Mouse (Mus musculus) spleen, postnatal 14 days (tissue): ENCODE measurements at regions not wholly inside any gene's neighbourhood (a gene's known extent, or its start where the extent isn't known, plus 50 kb on each side); places are given as distances from the start of the nearest gene placed in this dataset.

ENCODE experiments used
- DNase-seq, 2 experiments: peaks; one replicate each; pipeline ENCODE4 v3.0.0; 2021 to 2022; ENCODE audit warnings: low spot score in 2 of 2

- DNase-seq, result no peak
Observed at GRCm38 (mm10) chr15:31841519-31841918, 239.9 kb downstream of the Fam173b start.

DNA sequence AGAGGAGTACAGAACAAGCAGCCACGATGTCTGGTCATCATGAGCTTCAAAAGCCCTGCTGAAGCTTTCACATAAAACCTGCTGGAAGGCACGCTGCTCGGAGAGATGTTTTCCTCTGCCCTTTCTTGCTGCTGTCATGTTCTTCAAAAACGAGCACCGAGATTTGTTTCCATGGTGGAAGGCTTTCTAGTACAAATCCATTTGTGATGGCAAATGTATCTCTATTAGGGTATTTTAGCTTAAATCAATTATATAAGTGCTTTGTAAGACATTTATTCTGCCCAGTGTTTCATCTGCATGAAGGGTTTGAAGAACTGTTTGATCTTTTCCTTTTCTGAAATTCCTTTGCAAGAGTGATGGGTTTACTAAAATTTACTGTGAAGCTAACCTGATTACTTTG, 253.1 kb downstream of the Fam173b start:
- no peak for DNase-seq

- no peak for DNase-seq
Observed at GRCm38 (mm10) chr15:31855188-31855587, 253.5 kb downstream of the Fam173b start.

GRCm38 (mm10) chr15:31869100-31869499, 267.4 kb downstream of the Fam173b start:
- no peak for DNase-seq

DNA sequence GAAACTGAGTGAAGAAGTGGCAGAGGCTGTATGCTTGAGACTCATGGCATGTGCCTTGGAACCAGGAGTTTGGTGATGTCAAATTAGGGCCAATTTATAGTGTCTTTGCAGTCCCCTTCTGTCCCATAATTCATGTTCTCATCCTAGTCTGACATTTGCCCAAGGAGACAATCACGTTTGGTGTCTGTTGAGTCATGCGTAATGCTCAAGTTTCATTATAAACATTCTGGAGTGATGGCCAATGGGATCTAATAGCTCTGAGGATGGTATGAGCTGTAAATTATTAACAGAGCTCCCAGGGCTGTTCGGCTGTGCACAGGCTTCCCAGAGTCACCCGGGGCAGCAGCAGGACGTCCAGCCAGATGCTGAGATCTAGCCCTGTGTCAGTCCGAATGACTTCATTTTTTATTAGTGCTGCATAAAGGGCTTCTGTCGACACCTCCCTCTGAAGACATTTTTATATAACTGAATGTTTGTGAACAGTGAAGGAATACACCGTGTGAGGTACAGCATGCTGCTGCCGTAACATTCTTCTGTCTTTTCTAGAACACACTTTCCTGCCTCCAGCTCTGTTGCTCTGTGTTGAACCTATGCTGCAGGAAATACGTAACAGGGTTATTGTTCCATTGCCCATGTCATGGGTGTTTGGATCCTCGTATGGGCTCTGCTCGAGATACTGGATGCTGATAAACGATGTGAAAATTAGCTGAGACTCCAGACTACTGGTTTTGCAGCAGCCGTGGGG, 268.2 kb downstream of the Fam173b start:
- DNase-seq, result no peak

DNA sequence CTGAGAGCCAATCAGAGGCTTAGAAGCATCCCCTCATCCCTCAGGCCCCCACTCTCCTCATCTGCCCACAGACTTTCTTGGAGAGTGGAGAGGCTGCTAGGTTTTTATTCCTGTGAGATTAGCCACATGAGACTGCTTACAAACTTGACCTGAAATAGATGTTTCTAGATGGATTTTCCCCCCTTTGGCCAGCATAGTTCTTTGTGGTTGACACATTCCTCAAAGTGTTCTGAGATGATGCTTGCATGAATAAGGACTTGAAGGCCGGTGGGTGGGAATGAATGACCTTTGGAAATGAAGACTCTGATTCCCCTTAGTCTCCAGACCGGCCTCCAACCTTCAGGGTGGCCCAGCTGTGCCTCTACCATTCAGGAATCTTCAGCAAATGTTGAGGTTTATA, 273.8 kb downstream of the Fam173b start:
- DNase-seq, result no peak

DNA sequence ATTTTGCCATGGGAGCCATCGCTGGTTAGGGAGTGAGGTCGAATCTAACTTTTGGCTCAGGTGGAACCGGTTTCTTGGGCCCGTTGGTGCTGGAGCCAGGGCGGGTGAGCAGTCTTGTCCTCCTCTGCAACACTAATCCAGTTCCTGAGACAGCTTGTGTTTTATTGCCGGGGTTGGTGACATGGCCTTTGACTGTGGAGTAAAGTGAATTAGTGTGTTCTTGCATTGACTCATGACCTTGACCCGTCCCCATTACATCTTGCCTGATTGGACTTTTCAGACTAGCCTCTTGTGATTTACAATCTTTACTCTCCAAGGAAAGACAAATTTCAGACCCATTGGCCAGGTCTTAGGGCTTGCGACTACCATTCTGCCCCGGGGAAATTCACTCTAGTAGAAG, 278.8 kb downstream of the Fam173b start:
- no peak for DNase-seq

GRCm38 (mm10) chr15:31882331-31882730, 280.7 kb downstream of the Fam173b start:
- DNase-seq, result no peak

DNA sequence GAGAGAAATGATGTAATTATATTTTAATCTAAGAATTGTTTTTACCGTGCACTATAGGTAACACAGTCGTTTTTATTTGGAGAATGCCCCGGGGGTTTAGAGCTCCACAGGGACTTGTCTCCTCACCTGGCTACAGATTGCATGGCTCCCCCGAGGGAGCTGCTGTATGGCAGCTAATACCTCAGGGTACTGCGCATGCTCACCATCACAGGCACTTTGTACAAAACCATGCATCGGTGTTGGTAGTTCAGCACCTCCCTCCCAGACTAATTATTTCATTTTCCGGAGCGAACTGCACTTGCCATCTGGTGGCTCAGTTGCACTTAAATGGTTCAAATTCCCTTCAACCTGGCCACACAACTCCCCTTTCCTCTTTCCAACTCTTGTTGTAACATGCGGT, 281.9 kb downstream of the Fam173b start:
- DNase-seq, result no peak

DNA sequence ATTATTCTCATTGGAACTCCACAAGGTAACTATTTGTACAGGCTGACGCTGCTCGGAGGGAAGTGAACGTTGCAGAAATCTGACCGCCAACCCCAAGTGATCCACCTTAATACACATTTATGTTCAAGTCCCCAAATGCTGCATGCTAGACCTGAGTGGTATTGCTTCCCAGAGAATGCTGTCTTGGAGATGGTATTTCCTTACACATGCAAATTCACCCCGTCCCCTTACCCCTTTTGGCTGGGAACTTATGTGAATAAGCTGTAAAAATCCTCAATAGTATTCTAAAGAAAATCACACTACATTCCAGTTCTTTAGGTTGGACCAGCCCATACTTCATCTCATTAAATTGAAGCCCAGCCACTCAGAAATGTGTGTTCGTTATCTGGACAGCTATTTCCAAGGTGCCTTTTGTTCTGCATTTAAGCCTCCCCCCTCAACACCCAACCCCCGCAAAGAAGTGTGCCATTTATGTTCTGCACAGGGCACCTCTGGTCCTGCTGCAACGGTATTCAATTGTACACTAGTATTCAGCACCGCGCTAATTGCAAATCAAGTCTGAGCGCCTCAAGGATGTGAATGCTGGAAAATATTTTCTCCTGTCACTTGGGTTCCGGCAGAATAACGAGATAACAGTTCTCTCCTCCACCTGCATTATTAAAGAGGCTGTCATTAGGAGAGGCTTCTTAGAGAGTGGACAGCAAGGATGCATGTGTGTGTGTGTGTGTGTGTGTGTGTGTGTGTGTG, 278.0 kb upstream of the Tas2r119 start:
- DNase-seq, result no peak

- DNase-seq, result no peak
Observed at GRCm38 (mm10) chr15:31900325-31900724, 276.8 kb upstream of the Tas2r119 start.

GRCm38 (mm10) chr15:31908432-31908831, 268.7 kb upstream of the Tas2r119 start:
- DNase-seq, result no peak

- no peak for DNase-seq
Observed at GRCm38 (mm10) chr15:31911978-31912377, 265.1 kb upstream of the Tas2r119 start.

- DNase-seq, result no peak
Observed at GRCm38 (mm10) chr15:31921485-31921884, 255.6 kb upstream of the Tas2r119 start.

DNA sequence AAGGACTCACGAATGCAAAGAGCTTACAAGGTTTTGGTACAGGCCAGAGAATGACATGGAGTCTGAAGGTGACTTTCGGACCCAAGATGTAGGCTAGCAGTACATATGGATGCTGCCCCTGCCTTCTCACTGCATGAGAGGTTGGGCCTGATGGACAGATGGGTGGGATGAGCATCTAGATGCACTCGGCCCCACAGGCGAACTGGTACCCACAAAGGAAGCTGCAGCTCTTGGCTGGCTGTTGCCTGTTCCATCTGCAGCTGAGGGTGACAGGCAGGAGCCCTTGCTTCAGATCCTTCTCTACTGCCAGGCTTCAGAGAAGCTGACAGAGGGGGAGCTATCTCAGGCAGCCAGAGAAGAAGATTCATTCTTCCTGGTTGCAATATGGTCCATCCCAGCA, 216.8 kb upstream of the Tas2r119 start:
- no peak for DNase-seq

DNA sequence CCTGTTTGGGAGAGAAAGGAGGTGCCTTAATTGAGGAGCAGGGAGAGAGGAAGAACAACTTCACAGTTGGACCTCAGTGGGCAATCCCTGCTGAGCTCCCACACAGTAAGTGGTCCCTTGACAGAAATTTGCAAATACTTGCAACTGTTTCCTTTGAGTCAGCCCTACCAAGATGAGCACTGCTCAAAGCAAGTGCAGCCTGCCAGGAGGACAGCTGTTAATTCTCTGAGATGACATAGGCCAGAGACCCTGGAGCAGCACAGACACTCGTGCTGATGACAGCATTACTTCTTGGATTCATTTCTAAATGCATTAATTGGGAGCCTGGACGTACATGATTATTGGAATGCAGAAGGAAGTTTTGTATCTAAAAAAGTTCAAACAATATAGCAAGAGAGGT, 215.1 kb upstream of the Tas2r119 start:
- no peak for DNase-seq

GRCm38 (mm10) chr15:31964911-31965310, 212.2 kb upstream of the Tas2r119 start:
- DNase-seq, result no peak

DNA sequence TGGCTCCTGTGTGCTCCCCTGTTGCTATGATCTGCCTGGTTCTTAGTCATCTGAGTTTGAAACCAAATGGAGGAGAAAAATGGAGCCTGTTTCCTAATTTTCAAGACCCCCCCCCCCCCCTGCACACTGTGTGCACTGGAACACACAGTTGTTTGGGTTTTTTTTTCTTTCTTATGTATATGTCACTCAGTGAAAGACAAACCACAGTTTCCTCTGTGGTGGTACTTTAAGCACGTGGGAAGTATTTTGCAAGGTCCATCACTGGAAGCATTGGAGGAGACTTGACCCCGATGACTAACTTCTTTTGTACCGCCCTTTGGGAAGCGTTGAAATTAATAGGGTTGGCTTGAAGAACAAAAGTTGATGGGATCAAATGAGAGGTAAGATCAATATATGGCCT, 211.5 kb upstream of the Tas2r119 start:
- no peak for DNase-seq

- no peak for DNase-seq
Observed at GRCm38 (mm10) chr15:31972891-31973290, 204.2 kb upstream of the Tas2r119 start.

DNA sequence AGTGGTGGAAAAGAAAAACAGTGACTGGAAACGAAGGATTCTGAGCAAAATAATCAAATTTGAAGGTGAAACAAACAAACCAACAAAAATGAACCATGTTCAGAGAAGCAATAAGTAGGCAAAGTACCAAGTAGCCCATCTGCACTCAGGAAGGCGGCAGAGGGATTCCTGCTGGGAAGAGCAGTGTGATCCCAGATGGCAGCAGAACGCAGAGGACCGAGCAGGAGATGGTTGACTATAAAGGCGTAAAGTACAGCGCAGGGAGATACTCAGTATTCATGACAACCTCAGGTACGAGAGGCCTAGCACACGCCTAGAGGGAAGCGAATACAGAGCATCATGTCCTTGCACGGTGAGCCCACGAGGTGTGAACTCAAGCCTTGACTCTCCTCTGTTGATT, 203.2 kb upstream of the Tas2r119 start:
- DNase-seq, result no peak

GRCm38 (mm10) chr15:31976461-31976860, 200.6 kb upstream of the Tas2r119 start:
- no peak for DNase-seq

DNA sequence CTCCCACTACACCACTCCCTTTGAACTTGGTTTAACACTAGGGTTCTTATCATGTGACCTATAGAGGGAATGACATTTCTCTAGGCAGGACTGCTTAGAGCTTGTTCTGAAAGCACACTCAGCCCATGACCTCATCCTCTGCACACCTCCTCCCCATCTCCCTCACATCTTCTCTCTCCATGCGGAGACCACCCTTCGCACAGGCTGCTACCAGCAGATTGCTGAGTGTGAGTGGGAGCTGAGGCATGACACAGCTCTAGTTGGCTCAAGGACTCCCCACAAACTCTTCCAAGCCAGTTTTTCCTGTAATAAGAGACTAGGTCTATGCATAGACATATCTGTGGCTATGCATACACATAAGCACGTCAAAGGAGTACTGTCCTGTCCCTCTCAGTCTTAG, 199.5 kb upstream of the Tas2r119 start:
- no peak for DNase-seq

- no peak for DNase-seq
Observed at GRCm38 (mm10) chr15:31979961-31980360, 197.1 kb upstream of the Tas2r119 start.
